12 mouse cellular contexts compared by ENCODE assay signal in genomic region chr5:24776681-24777080, GRCm38 (mm10). TPM values are rescaled to one million over a fixed set of nuclear protein-coding genes. Genes with fewer than 3 reads are reported as not detected.
DNase-seq lines count a peak whose midpoint lies in the region; ATAC-seq and TF ChIP-seq lines count a peak whose summit lies in the region.
"Had no signal": no experiment of that assay in that cellular context is flagged by ENCODE, and none has a peak within 500 bp of the region (broad histone marks: within the 10 kb centered on the region; RNA-seq: fewer than 3 reads in every experiment).

No protein-coding gene starts in this region.

- WGBS in limb, embryonic 13.5 days: 62% methylated on average over 4 of the region's 4 CpGs
- 70% methylated on average over 4 of the region's 4 CpGs for WGBS in limb, embryonic 10.5 days

- peak overlapping the region; percentile 39; the same call in 1 of the 2 replicates for H3K27ac ChIP-seq in limb, embryonic 13.5 days
- no peak overlapping the region for H3K27ac ChIP-seq in limb, embryonic 10.5 days
- H3K27ac ChIP-seq: stomach, embryonic 15.5 days had no signal

- no peak overlapping the region for H3K4me2 ChIP-seq in limb, embryonic 13.5 days (replicated peaks)
- H3K4me2 ChIP-seq: stomach, embryonic 15.5 days had no signal

- DNase-seq in limb, embryonic 10.5 days (ENCODE audit: low spot score): no peak
- peak; percentile 43 for DNase-seq in G1E (ENCODE audit: low spot score)
- peak; percentile 25 for DNase-seq in fat pad, adult 2 months (ENCODE audit: extremely low read depth, low read depth, low spot score)
- DNase-seq in thymus, postnatal 0 days (ENCODE audit: low spot score): peak; percentile 75
- no peak for DNase-seq in gastrocnemius, postnatal 4 days (ENCODE audit: low spot score in 2 of 2)
- DNase-seq in layer of hippocampus, postnatal 25 days (ENCODE audit: extremely low spot score in 1 of 2, low spot score in 1 of 2): no peak
- DNase-seq: embryo, embryonic 11 days; kidney, adult 11 months; lung, postnatal 36 days had no signal

- no peak for TF ChIP-seq CTCF in G1E (IDR thresholded peaks at IDR 0.05; ENCODE audit: low read depth, low read length)

- H3K9ac ChIP-seq in limb, embryonic 13.5 days: no peak overlapping the region
- H3K9ac ChIP-seq: stomach, embryonic 15.5 days had no signal

- H3K27me3 ChIP-seq in limb, embryonic 13.5 days: peaks cover 14% of the 10 kb centered on the region; the same call in 1 of the 2 replicates
- peaks cover 21% of the 10 kb centered on the region for H3K27me3 ChIP-seq in limb, embryonic 10.5 days (ENCODE audit: low read depth, poor library complexity, severe bottlenecking)
- peaks cover 13% of the 10 kb centered on the region for H3K27me3 ChIP-seq in G1E (ENCODE audit: insufficient read depth, low read length)
- H3K27me3 ChIP-seq: stomach, embryonic 15.5 days had no signal

- ATAC-seq in limb, embryonic 13.5 days (ENCODE audit: low FRiP score, low read depth): no peak
- peak; percentile 40 for ATAC-seq in G1E (ENCODE audit: extremely low read depth, insufficient number of reproducible peaks, low FRiP score, poor library complexity, severe bottlenecking)

- peaks cover 5% of the 10 kb centered on the region for H3K4me1 ChIP-seq in limb, embryonic 13.5 days
- peaks cover 7% of the 10 kb centered on the region for H3K4me1 ChIP-seq in limb, embryonic 10.5 days
- H3K4me1 ChIP-seq in G1E (ENCODE audit: insufficient read depth, low read depth, low read length): peaks cover 19% of the 10 kb centered on the region
- H3K4me1 ChIP-seq: stomach, embryonic 15.5 days had no signal

- H3K4me3 ChIP-seq in limb, embryonic 13.5 days: no peak overlapping the region
- no peak overlapping the region for H3K4me3 ChIP-seq in limb, embryonic 10.5 days
- no peak overlapping the region; the same call in 1 of the 2 replicates for H3K4me3 ChIP-seq in G1E (ENCODE audit: low read depth, low read length)
- H3K4me3 ChIP-seq: stomach, embryonic 15.5 days had no signal

- peaks cover 7% of the 10 kb centered on the region for H3K9me3 ChIP-seq in limb, embryonic 13.5 days
- H3K9me3 ChIP-seq in limb, embryonic 10.5 days (replicated peaks): no peaks in the 10 kb centered on the region
- H3K9me3 ChIP-seq in G1E (replicated peaks): no peaks in the 10 kb centered on the region
- H3K9me3 ChIP-seq: stomach, embryonic 15.5 days had no signal

- no peaks in the 10 kb centered on the region for H3K36me3 ChIP-seq in limb, embryonic 13.5 days
- no peaks in the 10 kb centered on the region for H3K36me3 ChIP-seq in limb, embryonic 10.5 days
- no peaks in the 10 kb centered on the region for H3K36me3 ChIP-seq in G1E (replicated peaks)
- H3K36me3 ChIP-seq: stomach, embryonic 15.5 days had no signal

RNA-seq across cellular contexts. Expression of gene Crygn, which starts 18.9 kb away (rescaled TPM):
- polyA plus RNA-seq in limb, embryonic 13.5 days (2015; fragmentation: Nextera tagmentation; extraction: Ambion mirVana): 1.8 and 3.8 TPM in 2 replicates
- 0.79 and 1.1 TPM in 2 replicates for polyA plus RNA-seq in limb, embryonic 10.5 days (2016; fragmentation: Nextera tagmentation; extraction: Ambion mirVana)
- not detected in 2 replicates for total RNA-seq in G1E (2014; fragmentation: Nextera tagmentation)
- not detected in 2 replicates for total RNA-seq in G1E (2017)
- 0.47 and 0.95 TPM in 2 replicates for polyA plus RNA-seq in G1E (2012)
- polyA plus RNA-seq in thymus, postnatal 0 days (2015; fragmentation: Nextera tagmentation; extraction: Ambion mirVana): 1.1 and 4.1 TPM in 2 replicates
- not detected for total RNA-seq in gastrocnemius, postnatal 4 days (2021)
- total RNA-seq in layer of hippocampus, postnatal 25 days (2021): 1 to 10 TPM in 1 of 2 experiments, not detected in 1; 1.4 TPM
- total RNA-seq: gastrocnemius, adult 8-10 months had no signal

RNA-seq across cellular contexts. Expression of gene Wdr86, which starts 46.2 kb away (rescaled TPM):
- polyA plus RNA-seq in limb, embryonic 13.5 days (2015; fragmentation: Nextera tagmentation; extraction: Ambion mirVana): 38.3 and 39.6 TPM in 2 replicates
- 28.7 and 41.7 TPM in 2 replicates for polyA plus RNA-seq in limb, embryonic 10.5 days (2016; fragmentation: Nextera tagmentation; extraction: Ambion mirVana)
- total RNA-seq in G1E (2014; fragmentation: Nextera tagmentation): not detected in 2 replicates
- total RNA-seq in G1E (2017): under 0.01 and 0.44 TPM in 2 replicates
- not detected in 2 replicates for polyA plus RNA-seq in G1E (2012)
- 2.0 and 2.4 TPM in 2 replicates for polyA plus RNA-seq in thymus, postnatal 0 days (2015; fragmentation: Nextera tagmentation; extraction: Ambion mirVana)
- total RNA-seq in gastrocnemius, postnatal 4 days (2021): 1 to 10 TPM; 2.1 to 2.3 TPM
- 1 to 10 TPM in 1 of 2 experiments, under 1 TPM in 1; 0.79 to 1.3 TPM for total RNA-seq in layer of hippocampus, postnatal 25 days (2021)

Comparison
In these comparisons a context has a peak if more than half of its experiments do, and no peak if none do; other contexts are left out.
1. DNase-seq: peak in G1E (single experiment), fat pad, adult 2 months (single experiment) and thymus, postnatal 0 days (single experiment); none in limb, embryonic 10.5 days (single experiment), gastrocnemius, postnatal 4 days (0 of 2) and layer of hippocampus, postnatal 25 days (0 of 2).